Mouse (Mus musculus) ES-E14 (cell line): Measurements from ENCODE around the gene Mpst.

ENCODE experiments used
- CHD2 ChIP-seq: IDR thresholded peaks from 2 replicates; pipeline ENCODE4 v1.6.1; 2014; ENCODE audit warnings: mild to moderate bottlenecking, low read depth, low read length, inconsistent platforms
- MAFK ChIP-seq: IDR thresholded peaks from 2 replicates; pipeline ENCODE4 v1.6.1; 2014; ENCODE audit warnings: mild to moderate bottlenecking, low read depth, low read length, inconsistent platforms; ENCODE audit not compliant: insufficient read depth
- ZC3H11A ChIP-seq: IDR thresholded peaks from 2 replicates; pipeline ENCODE4 v1.6.1; 2012; ENCODE audit warnings: low read depth, mild to moderate bottlenecking, inconsistent platforms, low read length, borderline replicate concordance
- ZNF384 ChIP-seq: IDR thresholded peaks from 2 replicates; pipeline ENCODE4 v1.6.1; 2012; ENCODE audit warnings: low read depth, low read length, inconsistent platforms

DNA sequence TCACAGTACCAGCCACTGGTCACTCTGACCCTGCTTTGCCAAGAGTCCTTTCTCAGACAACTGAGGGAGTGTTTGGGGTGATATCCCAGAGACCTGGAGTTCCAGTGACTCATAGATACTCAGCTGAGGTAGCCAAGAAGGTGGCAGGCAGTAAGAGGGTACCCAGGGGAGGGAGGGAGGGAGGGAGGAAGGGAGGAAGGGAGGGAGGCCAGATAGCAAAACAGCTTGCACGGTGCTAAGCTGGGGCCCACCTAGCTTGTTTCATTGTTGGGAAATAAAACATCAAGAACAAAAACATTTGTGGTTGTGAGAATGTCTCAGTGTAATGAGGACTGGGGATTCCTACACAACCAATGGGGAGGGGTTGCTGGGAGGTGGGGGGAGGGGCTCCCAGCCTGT is 7.5 kb downstream of the Mpst start:
- no peak for TF ChIP-seq MAFK
- TF ChIP-seq CHD2 = no peak
- TF ChIP-seq ZC3H11A = no peak
- no peak for TF ChIP-seq ZNF384
